Mouse (Mus musculus) spleen, postnatal 4 days (tissue): ENCODE data around the gene Fnip1.
"Not testable (repeated sequence)": the region's sequence is repeated elsewhere in the genome, so short reads cannot be mapped to it uniquely, and the experiment has no call there.

ENCODE experiments used
- DNase-seq, 2 experiments: peaks; one replicate each; pipeline ENCODE4 v3.0.0; 2022; ENCODE audit warnings: low spot score in 2 of 2

Gene Fnip1

DNA sequence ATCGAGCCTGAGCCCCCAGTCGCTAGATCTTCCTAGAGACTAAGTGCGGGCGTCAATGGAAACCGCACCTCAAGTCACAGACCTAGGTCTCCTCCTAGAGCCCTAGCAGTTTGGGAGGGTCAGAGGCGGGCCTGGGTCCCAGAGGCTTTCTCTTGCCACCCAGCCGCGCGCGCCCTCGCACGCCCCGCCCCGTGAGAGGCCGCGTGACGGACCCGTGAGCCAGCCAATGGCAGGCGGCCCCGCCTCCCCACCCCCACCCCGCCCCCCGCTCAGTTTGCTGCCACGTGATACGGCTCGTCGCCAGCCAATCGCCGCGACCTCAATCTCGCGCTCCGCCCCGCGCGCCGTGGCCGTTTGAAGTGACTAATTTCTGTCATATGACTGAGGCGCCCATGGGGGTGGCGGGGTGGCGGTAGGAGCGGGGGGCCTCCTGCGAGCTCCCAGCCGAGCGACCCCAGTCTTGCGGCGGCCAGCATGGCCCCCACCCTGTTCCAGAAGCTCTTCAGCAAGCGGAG, at the start of gene Fnip1:
TSS of gene Fnip1 (plus strand) at position 377 of the 515 bp plus-strand sequence.
- peak; percentile 94 to 97 for DNase-seq

DNA sequence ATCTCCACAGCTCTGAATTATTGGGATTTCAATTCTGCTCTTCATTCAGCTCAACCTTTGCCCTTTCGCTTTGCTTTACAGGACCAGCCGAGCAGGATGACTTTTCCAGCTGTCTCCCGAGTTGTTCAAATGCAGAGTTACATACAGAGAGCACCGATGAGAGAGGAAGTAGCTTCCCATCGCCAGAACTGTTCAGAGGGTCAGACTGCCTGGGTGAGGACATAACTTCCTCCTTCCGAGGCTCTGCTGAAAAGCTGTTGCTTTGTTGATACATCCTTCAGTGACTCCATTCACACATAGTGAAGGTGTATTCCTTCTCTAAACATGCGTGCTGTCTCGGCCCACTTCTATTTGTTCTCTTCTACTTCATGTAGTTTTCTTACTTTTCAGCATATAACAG, 47.6 kb upstream of the Fnip1 start:
- no peak for DNase-seq

GRCm38 (mm10) chr11:54391326-54391725, 46.7 kb upstream of the Fnip1 start:
- no peak for DNase-seq

DNA sequence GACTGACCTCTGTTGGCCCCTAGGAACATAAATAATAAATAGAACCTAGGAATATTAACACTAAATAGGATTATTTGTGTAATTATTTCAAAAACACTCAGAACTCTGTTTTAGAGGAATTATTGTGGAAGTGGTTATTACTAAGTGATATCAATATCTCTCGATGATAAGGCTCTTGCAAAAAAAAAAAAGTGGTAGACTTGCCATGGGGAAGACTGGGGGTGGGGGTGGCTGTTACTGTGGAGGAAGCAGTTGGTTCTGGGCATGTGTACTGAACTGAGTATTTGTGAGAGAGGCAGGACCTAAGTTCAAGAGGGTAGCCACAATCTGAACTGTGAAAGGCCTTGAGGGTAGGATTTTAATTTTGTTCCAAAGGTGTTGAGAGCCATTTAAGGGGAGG, 41.3 kb upstream of the Fnip1 start:
- DNase-seq: no peak

- DNase-seq: no peak
Measured at GRCm38 (mm10) chr11:54398058-54398457, 39.9 kb upstream of the Fnip1 start.

DNA sequence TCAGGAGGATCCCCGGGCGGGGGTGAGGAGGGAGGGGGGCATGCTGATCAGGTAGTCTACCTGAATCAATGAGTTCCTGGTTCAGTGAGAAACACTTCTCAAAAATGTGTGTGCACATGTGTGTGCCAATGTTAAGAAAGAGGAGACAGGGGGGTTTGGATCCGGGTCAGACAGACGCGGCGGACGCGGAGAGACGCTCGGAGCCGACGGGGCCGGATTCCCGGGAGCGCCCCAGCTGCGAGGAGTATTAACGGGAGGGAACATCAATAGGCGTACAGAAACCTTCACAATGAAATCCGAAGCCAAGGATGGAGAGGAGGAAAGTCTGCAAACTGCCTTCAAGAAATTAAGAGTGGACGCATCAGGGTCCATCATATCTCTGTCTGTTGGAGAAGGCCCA, 37.2 kb upstream of the Fnip1 start:
- DNase-seq: not testable (repeated sequence)

- DNase-seq: no peak
Measured at GRCm38 (mm10) chr11:54404885-54405284, 33.1 kb upstream of the Fnip1 start.

DNA sequence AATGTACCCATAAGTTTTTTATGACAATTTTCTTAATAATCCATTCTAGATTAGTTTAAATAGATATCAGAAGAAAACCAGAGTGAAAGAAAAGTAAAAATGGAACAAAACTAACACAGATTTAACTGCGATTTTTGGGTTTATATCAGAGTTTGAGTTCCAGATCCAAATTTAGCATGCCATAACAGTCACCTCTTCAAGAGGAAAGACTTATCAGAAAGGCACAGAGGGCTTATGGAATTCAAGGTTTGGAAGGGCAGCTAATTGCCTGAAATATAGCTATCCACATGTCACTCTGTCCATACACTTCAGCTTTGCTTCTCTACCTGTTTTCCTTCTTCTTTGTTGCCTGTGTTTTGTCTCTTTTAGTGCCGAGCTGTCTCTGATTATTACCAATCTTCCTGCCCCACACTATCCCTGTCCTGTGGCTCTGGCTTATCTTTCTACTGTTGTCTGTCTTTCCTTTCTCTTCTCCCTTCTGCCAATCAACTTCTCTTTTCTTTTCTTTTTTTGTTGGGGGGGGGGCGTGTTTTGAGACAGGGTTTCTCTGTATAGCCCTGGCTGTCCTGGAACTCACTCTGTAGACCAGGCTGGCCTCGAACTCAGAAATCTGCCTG, 31.0 kb upstream of the Fnip1 start:
- DNase-seq: no peak

GRCm38 (mm10) chr11:54410612-54411011, 27.4 kb upstream of the Fnip1 start:
- DNase-seq: no peak

DNA sequence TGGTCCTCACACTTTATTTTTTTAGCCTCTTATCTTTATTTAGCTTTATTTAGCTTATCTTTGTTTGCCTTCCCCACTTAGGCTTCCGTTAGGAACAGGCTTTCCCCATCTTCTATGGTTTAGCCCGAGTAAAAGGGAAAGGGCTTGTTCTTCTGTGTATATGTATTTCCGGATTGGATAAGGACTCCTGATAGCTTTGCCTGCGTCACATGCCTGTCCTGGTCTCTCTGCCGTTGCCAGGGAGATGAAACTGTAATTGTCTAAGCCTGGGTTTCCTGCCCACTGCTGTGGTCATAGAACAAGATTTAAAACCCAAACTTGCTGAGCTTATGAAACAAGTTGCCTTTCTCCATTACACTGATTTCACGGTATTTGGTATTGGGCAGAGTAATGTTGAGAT, 25.0 kb upstream of the Fnip1 start:
- no peak for DNase-seq

DNA sequence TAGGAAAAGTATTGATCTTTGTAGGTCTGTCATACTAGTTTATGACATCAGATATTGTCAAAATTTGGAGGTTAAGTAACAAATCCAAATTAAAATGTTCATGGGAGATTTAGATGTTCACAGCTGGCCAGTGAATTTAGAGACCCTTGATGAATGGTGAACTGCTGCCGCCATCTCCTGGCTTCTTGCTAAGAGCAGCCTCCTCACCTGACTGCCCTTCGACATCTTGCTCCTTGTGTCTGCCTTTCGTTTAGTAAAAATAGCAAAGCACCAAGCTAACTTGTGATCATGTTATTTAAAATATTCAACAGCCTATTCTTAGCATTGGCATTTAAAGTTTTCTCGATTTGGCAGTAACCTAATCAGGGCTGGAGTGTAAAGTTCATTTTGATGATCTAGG, 15.0 kb upstream of the Fnip1 start:
- DNase-seq: no peak

GRCm38 (mm10) chr11:54426267-54426666, 11.7 kb upstream of the Fnip1 start:
- DNase-seq: no peak

DNA sequence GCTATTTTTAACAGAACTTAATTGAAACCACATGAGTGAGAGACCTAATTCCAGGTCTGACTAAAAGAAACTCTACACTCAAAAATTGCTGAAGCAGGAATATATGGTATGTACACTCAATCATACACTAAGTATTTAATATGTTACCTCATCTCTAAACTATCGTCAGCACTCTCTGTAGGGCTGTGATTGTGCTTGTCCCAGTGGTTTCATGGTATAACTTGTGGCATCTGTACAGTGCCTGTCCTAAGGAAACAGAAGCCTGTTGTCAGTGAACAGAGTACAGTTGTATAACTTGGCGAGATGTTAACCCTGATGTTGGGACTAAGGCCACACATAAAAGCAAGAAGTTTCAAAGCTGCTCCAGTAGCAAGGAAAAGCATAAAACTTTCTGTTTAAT, 10.9 kb upstream of the Fnip1 start:
- no peak for DNase-seq

GRCm38 (mm10) chr11:54427695-54428352, 10.2 kb upstream of the Fnip1 start:
- no peak for DNase-seq

DNA sequence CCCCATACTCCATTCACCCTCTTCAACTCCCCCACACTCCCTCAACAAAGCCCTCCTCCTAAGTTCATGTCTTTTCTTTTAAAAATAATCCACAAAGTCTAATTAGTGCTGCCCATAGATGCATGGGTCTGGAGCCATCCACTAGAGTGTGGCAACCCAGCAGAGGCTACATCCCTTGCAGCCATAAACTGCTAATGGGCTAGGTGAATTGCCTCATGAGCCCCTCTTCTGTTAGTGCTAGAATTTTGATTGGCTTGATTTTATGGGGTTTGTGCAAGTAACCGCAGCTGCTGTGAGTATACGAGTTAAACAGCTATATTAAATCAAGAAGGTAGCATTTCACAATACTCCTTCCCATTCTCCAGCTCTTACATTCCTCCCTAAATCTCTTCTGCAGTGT, 8.8 kb upstream of the Fnip1 start:
- DNase-seq: no peak

DNA sequence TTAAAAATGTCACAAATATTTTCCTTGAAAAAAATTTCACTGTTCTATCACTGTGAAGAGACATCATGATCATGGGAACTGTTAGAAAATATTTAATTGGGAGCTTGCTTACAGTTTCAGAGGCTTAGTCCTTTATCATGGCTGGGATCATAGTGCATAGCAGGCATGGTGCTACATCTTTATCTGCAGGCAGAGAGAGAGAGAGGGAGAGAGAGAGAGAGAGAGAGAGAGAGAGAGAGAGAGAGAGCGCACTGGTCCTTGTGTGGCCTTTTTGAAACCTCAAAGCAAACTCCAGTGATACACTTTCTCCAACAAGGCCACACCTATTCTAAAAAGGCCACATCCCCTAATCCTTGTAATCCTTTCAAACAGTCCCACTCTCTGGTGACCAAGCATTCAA, 2.2 kb upstream of the Fnip1 start:
- no peak for DNase-seq

GRCm38 (mm10) chr11:54437310-54437822, 633 bp upstream of the Fnip1 start:
- DNase-seq: no peak

DNA sequence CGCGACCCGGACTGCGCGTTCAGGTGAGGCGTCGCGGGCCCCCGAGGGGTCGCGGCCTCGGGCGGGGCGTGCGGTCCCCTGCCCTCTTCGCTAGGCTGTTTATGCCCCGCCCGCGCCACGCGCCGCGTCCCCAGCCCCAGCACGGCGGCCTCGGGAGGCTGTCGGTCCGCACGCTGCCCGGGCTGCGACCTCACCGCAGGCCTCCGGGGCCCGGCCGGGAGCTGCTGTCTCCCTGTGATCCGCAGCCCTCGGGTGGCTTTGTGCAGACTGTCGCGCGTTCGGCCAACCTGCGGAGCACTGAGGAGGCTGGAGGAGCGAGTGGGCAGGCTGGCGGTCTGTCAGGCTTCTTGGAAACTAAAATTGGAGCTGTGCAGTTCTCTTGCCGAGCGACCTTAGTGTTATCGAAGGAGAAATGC, 375 bp downstream of the Fnip1 start:
- peak; percentile 63 to 87 for DNase-seq

DNA sequence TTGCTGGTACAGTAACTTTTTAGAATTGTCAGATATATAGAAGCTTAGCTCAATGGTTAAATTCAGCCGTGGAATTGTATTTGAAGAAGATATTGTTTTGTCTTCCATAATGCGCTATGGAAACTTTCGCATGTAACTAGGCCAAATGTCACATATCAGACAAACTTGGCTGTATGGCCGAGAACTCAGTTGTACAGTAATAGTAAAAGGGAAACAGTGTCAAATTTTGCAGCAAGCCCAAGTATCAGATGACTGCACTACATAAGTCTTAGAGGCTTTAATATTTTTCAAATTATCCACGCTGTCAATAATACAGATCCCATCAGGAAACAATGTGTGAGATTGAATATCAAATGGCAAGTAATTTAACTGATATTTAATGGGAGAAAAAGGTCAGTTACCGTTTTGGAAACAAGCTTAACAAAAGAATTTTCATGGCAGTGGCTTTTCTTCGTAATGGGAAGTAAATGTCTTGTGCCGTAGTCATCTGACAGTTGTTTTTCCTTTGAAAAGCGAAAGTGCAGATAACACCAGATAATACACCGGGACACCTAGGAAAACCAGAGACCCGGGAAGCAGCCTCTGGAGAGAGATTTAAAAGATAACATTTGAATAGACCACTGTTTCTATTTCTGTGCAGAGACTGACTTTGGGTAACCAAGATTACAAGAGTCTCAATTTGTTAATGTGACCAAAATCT, 1.1 kb downstream of the Fnip1 start:
- no peak for DNase-seq

DNA sequence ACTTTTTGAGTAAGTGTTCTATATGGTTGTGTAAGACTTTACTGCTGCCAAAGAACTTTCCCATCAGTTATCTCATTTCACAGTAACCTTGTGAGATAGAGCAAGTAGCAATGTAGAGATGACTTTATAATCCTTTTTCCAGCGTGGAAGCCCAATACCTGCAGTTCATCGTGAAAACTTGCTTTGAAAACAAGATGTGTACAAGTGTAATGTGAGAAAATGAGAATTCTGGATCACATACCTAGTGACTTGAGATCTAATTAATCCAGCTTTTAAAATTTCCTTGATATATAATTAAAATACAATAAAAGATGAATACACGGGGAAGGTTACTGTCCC, 1.7 kb downstream of the Fnip1 start:
- no peak for DNase-seq

- DNase-seq: not testable (repeated sequence)
Measured at GRCm38 (mm10) chr11:54450757-54451156, 12.8 kb downstream of the Fnip1 start.

- no peak for DNase-seq
Measured at GRCm38 (mm10) chr11:54454516-54454915, 16.5 kb downstream of the Fnip1 start.

GRCm38 (mm10) chr11:54456875-54457274, 18.9 kb downstream of the Fnip1 start:
- no peak for DNase-seq
